Mouse (Mus musculus) liver, adult (tissue): ENCODE results near the gene Tacstd2.

Experiments used
- GATA4 ChIP-seq: IDR thresholded peaks from 2 replicates; pipeline ENCODE4 v1.6.1; 2014; ENCODE audit warnings: mild to moderate bottlenecking, low read length; ENCODE audit not compliant: insufficient replicate concordance

Tacstd2 gene

GRCm38 (mm10) chr6:67535777-67536054 lies at the start of gene Tacstd2:
Gene Tacstd2 (minus strand): TSS chr6:67535796.
- no peak for TF ChIP-seq GATA4

- TF ChIP-seq GATA4 = no peak
These were observed 30.7 kb upstream of the Tacstd2 start for GRCm38 (mm10) chr6:67566270-67566669.

DNA sequence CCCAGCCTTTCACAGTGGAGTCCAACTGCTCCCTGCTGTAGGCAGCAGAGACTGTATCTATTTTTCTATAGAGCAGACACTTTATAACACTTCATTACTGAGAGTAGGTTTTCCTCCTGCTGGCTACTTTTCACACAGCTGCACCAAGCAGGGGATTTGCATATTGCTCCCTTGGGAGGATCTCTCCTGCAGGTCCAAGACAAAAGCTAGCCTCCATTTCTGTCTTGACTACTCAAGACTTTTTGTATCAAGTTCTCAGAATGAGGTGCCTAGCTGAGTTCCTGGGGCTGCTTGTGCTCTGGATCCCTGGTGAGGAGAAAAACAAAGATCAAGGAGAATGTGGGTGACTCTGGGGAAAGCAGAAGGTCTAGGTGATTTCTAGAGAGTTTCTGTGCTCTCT lies 19.8 kb upstream of the Tacstd2 start:
- TF ChIP-seq GATA4 = no peak

GRCm38 (mm10) chr6:67549550-67549949 lies 14.0 kb upstream of the Tacstd2 start:
- TF ChIP-seq GATA4 = no peak

DNA sequence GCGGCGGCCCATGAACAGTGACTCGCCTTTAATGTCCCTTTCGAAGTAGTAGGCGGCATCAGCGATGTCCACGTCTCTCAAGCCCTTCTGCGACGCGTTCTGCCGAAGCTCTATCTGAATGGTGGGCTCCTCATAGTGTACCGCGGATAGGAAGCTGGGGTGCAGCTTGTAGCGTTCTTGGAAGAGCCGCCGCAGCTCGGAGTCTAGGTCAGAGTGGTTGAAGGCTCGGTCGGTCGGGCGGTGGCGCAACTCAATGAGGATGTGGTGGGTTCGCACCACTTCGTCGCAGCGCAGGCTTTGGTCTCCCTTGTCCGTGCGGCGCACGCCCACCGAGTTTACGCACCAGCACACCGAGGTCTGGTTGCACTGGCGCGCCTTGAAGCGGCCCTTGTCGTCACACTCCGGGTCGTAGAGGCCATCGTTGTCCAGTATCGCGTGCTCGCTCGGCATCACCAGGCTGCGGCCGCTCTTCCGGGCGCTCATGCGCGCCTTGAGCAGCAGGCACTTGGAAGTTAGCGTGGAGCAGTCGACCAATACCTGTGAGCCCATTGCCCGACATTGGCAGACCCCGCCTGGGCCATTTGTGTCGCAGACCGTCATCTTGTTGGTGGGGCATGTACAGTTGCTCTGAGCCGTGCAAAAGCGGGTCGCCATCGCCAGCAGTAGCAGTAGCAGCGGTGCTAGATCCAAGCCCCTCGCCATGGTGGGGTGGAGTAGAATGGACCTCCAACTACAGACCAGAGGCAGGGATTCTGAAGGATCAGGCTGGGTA lies 405 bp downstream of the Tacstd2 start:
- TF ChIP-seq GATA4 = no peak

- TF ChIP-seq GATA4 = no peak
These were observed 1.2 kb downstream of the Tacstd2 start for GRCm38 (mm10) chr6:67534191-67535004.

- TF ChIP-seq GATA4 = no peak
These were observed 2.7 kb downstream of the Tacstd2 start for GRCm38 (mm10) chr6:67532665-67533440.

DNA sequence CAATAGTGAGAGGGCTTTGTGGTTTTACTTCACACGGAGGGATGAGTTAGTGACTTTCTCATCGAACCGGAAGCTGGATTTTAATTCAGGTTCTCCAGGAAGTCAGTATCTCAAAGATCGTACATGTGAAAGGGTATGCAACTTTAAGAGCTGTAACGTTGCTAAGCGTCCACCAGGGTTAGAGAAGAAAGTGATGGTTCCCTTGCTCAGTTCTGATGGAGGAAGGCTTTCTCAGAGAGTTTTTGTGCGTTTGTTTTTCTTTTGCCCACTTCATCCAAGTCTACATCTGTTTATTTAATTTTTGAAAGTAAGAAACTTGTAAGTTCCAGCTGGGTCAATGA lies 3.8 kb downstream of the Tacstd2 start:
- no peak for TF ChIP-seq GATA4

DNA sequence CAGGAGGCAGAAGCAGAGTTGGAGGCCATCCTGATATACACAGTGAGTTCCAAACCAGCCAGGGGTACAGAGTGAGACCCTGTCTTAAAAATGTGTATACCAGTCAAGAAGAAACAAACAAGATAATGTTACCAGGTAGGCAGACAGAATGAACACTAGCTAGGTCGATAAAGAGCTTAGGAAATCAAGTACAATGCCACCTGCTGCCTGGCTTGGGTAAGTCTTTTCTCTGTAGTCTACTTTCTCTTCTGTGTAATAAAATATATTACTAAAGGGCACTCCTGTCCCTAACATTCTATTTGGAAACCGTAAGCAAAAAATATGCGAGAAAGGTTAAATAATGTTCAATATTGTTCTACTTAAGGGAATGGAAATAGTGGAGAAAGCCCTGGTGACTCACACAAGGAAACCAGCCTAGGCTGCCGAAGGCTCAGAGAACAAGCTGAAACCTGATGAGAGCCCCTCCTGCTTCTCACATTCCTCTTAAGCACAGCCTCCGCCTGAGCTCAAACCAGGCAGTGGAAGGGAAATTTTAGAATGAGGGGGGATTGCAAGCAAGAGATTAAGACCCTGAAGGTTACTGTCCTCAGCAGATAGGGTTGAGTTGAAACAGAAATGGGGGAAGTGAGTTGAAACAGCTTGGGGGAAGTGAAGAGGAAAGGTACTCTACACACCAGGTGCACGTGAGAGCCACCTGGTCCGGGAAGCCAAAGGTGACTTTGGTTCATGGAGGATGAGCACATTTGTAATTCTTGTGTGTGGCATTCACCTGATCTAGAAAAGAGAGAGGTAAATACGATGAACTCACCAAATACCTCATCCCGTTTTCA lies 4.4 kb downstream of the Tacstd2 start:
- no peak for TF ChIP-seq GATA4

DNA sequence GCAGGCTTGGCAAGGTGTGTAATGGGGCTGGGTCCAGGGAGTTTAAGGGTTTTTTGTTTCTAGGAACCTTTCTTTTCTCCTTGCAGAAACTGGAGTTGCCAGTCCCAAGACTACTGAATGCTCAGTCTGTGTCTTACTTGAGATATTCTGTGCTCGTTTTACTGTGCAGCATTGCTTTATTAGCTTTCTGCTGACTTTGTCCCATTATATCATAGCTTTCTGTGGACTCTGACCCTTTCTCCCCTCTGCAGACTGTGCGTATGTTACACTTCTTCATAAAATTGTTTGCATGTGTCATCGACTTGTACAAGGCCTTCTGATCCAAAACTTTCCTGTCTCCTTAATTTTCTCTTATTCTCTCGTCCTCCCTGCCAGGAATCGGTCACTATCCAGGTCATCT lies 9.2 kb downstream of the Tacstd2 start:
- no peak for TF ChIP-seq GATA4

DNA sequence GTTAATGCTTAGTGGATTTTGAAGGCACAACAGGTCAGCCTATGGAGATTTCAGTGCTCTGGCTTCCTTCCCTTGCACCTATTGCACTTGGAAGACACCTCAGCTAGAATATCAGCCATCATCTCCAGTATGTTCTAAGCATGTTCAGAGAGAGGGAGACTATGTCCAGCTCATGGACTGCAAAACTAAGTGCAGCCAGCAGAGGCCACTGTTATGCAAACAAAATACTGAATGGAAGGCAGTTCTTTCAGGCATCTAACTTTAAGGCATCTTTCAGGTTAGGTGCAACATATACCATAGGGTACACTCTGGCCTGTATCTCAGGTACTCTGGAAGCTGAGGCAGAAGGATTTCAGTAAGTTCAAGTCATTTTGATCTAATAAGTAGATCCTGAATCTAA lies 24.8 kb downstream of the Tacstd2 start:
- TF ChIP-seq GATA4 = no peak

GRCm38 (mm10) chr6:67491755-67492154 lies 43.8 kb downstream of the Tacstd2 start, which contains the start of gene Il23r:
Gene Il23r (minus strand): TSS chr6:67491855.
- no peak for TF ChIP-seq GATA4
